Mouse (Mus musculus) limb, embryonic 13.5 days (tissue): Measurements from ENCODE around the gene Hs2st1. TPM values are rescaled to one million over a fixed set of nuclear protein-coding genes. Genes with fewer than 3 reads are reported as not detected.
A peak's percentile ranks its signal among the peaks of the same experiment; 100 is the strongest.

Source experiments
- ATAC-seq: fragments of 200-750 bp; cut with Nextera tagmentation; 2 replicates; pipeline ENCODE4 v1.8.0; 2017; ENCODE audit warnings: low read depth, moderate number of reproducible peaks, moderate TSS enrichment; ENCODE audit not compliant: low FRiP score
- H3K27ac ChIP-seq: fragments of 300-500 bp; sonication (generic); 2 replicates; pipeline ENCODE4 v1.5.1; 2015; ENCODE audit warnings: inconsistent platforms, mild to moderate bottlenecking, moderate library complexity
- H3K27me3 ChIP-seq: fragments of 300-500 bp; sonication (generic); 2 replicates; pipeline ENCODE4 v1.6.1; 2015; ENCODE audit warnings: mild to moderate bottlenecking, inconsistent platforms
- H3K36me3 ChIP-seq: fragments of 300-500 bp; sonication (generic); 2 replicates; pipeline ENCODE4 v1.6.1; 2015; ENCODE audit warnings: inconsistent platforms, mild to moderate bottlenecking, moderate library complexity
- H3K4me1 ChIP-seq: fragments of 300-500 bp; sonication (generic); 2 replicates; pipeline ENCODE4 v1.6.1; 2015; ENCODE audit warnings: inconsistent platforms
- H3K4me2 ChIP-seq: fragments of 300-500 bp; sonication (generic); replicated peaks from 2 replicates; pipeline ENCODE4 v1.6.1; 2015; ENCODE audit warnings: inconsistent platforms, mild to moderate bottlenecking, moderate library complexity
- H3K4me3 ChIP-seq: fragments of 300-500 bp; sonication (generic); 2 replicates; pipeline ENCODE4 v1.5.1; 2015; ENCODE audit warnings: moderate library complexity, mild to moderate bottlenecking, inconsistent platforms
- H3K9ac ChIP-seq: fragments of 300-500 bp; sonication (generic); 2 replicates; pipeline ENCODE4 v1.6.1; 2015; ENCODE audit warnings: mild to moderate bottlenecking, inconsistent platforms
- H3K9me3 ChIP-seq: fragments of 300-500 bp; sonication (generic); 2 replicates; pipeline ENCODE4 v1.6.1; 2016; ENCODE audit warnings: inconsistent platforms
- WGBS: fragments of 180-500 bp; shearing (Covaris S2); methylation state at CpG from one replicate; pipeline ENCODE4 v1.1.7; 2015; 5-methylcytosine and 5-hydroxymethylcytosine counted together
- polyA plus RNA-seq: library from polyadenylated mRNA; unstranded; fragments of >200 nt; fragmentation: Nextera tagmentation; extraction: Ambion mirVana; gene quantifications from 2 replicates; pipeline ENCODE4 v1.2.1, GENCODE M21; 2015

Hs2st1 gene
- polyA plus RNA-seq, 1 experiment from 2014 or later, result 16.0 TPM

GRCm38 (mm10) chr3:144446081-144446634 is 123.8 kb downstream of the Hs2st1 start:
- WGBS, result 85% methylated on average over 14 of the region's 14 CpGs
- Histone ChIP-seq H3K36me3 (peaks cover 22% of the 10 kb centered on the region), H3K4me1 (no peaks in the 10 kb centered on the region), H3K4me2 (no peak overlapping the region), H3K4me3 (no peak overlapping the region), H3K27ac (no peak overlapping the region), H3K9me3 (no peaks in the 10 kb centered on the region), H3K27me3 (no peaks in the 10 kb centered on the region), H3K9ac (no peak overlapping the region)
- ATAC-seq, result no peak

GRCm38 (mm10) chr3:144437871-144438398 is 132.0 kb downstream of the Hs2st1 start:
- Histone ChIP-seq H3K27me3 (no peaks in the 10 kb centered on the region), H3K9me3 (no peaks in the 10 kb centered on the region), H3K36me3 (peaks cover 21% of the 10 kb centered on the region), H3K4me3 (no peak overlapping the region), H3K9ac (no peak overlapping the region), H3K4me2 (no peak overlapping the region), H3K4me1 (no peaks in the 10 kb centered on the region), H3K27ac (no peak overlapping the region)
- ATAC-seq, result no peak
- 93% methylated on average over 14 of the region's 14 CpGs for WGBS

- no peak for ATAC-seq
- Histone ChIP-seq H3K9me3 (no peaks in the 10 kb centered on the region), H3K27ac (no peak overlapping the region), H3K36me3 (peaks cover 20% of the 10 kb centered on the region), H3K4me1 (no peaks in the 10 kb centered on the region), H3K27me3 (no peaks in the 10 kb centered on the region), H3K4me2 (no peak overlapping the region), H3K4me3 (no peak overlapping the region), H3K9ac (no peak overlapping the region)
- WGBS, result 76% methylated on average over 3 of the region's 3 CpGs
Observed at GRCm38 (mm10) chr3:144436076-144436475, 133.9 kb downstream of the Hs2st1 start.

- H3K9ac ChIP-seq, result no peak overlapping the region
- no peaks in the 10 kb centered on the region for H3K4me1 ChIP-seq
- no peak overlapping the region for H3K27ac ChIP-seq
- H3K9me3 ChIP-seq, result no peaks in the 10 kb centered on the region
- 89% methylated on average over 16 of the region's 16 CpGs for WGBS
- ATAC-seq, result no peak
- peaks cover 18% of the 10 kb centered on the region for H3K36me3 ChIP-seq
- no peak overlapping the region for H3K4me2 ChIP-seq
- H3K4me3 ChIP-seq, result no peak overlapping the region
- no peaks in the 10 kb centered on the region for H3K27me3 ChIP-seq
Observed at GRCm38 (mm10) chr3:144435281-144435680, 134.7 kb downstream of the Hs2st1 start.

- WGBS, result 93% methylated on average over 17 of the region's 17 CpGs
- Histone ChIP-seq H3K4me2 (no peak overlapping the region), H3K9me3 (no peaks in the 10 kb centered on the region), H3K9ac (no peak overlapping the region), H3K27ac (no peak overlapping the region), H3K27me3 (no peaks in the 10 kb centered on the region), H3K36me3 (peaks cover 18% of the 10 kb centered on the region), H3K4me3 (no peak overlapping the region), H3K4me1 (no peaks in the 10 kb centered on the region)
- ATAC-seq, result no peak
Observed at GRCm38 (mm10) chr3:144434276-144434675, 135.7 kb downstream of the Hs2st1 start.

- Histone ChIP-seq H3K4me3 (no peak overlapping the region), H3K4me1 (no peaks in the 10 kb centered on the region), H3K27ac (no peak overlapping the region), H3K9ac (no peak overlapping the region), H3K4me2 (no peak overlapping the region), H3K9me3 (no peaks in the 10 kb centered on the region), H3K27me3 (no peaks in the 10 kb centered on the region), H3K36me3 (peaks cover 18% of the 10 kb centered on the region)
- 70% methylated on average over 7 of the region's 7 CpGs for WGBS
- no peak for ATAC-seq
Observed at GRCm38 (mm10) chr3:144433039-144433438, 136.9 kb downstream of the Hs2st1 start.

GRCm38 (mm10) chr3:144432143-144432577 is 137.8 kb downstream of the Hs2st1 start:
- ATAC-seq, result no peak
- Histone ChIP-seq H3K9ac (no peak overlapping the region), H3K27ac (no peak overlapping the region), H3K9me3 (no peaks in the 10 kb centered on the region), H3K36me3 (peaks cover 12% of the 10 kb centered on the region), H3K4me1 (no peaks in the 10 kb centered on the region), H3K4me2 (no peak overlapping the region), H3K27me3 (no peaks in the 10 kb centered on the region), H3K4me3 (no peak overlapping the region)
- 49% methylated on average over 10 of the region's 10 CpGs for WGBS

- Histone ChIP-seq H3K36me3 (peaks cover 4% of the 10 kb centered on the region), H3K27ac (no peak overlapping the region), H3K9me3 (no peaks in the 10 kb centered on the region), H3K27me3 (no peaks in the 10 kb centered on the region), H3K4me1 (peaks cover 5% of the 10 kb centered on the region; the same call in 1 of the 2 replicates), H3K9ac (no peak overlapping the region), H3K4me3 (no peak overlapping the region), H3K4me2 (no peak overlapping the region)
- peak; percentile 9; the same call in 1 of the 2 replicates for ATAC-seq
- 70% methylated on average over 8 of the region's 8 CpGs for WGBS
Observed at GRCm38 (mm10) chr3:144428514-144429431, 141.2 kb downstream of the Hs2st1 start.

GRCm38 (mm10) chr3:144425041-144425448 is 144.9 kb downstream of the Hs2st1 start:
- Histone ChIP-seq H3K9me3 (no peaks in the 10 kb centered on the region), H3K4me2 (no peak overlapping the region), H3K36me3 (peaks cover 4% of the 10 kb centered on the region; the same call in 1 of the 2 replicates), H3K9ac (no peak overlapping the region), H3K27ac (no peak overlapping the region), H3K4me1 (peaks cover 5% of the 10 kb centered on the region; the same call in 1 of the 2 replicates), H3K27me3 (no peaks in the 10 kb centered on the region), H3K4me3 (no peak overlapping the region)
- 82% methylated on average over 4 of the region's 4 CpGs for WGBS
- no peak for ATAC-seq

GRCm38 (mm10) chr3:144421404-144422180 is 148.4 kb downstream of the Hs2st1 start:
- H3K27me3 ChIP-seq, result no peaks in the 10 kb centered on the region
- ATAC-seq, result no peak
- H3K4me2 ChIP-seq, result no peak overlapping the region
- peaks cover 5% of the 10 kb centered on the region; the same call in 1 of the 2 replicates for H3K4me1 ChIP-seq
- 0 out of 2 replicates have a peak, but pooled peaks cover 3% of the 10 kb centered on the region for H3K36me3 ChIP-seq
- H3K4me3 ChIP-seq, result no peak overlapping the region
- no peaks in the 10 kb centered on the region for H3K9me3 ChIP-seq
- WGBS, result 38% methylated on average over 7 of the region's 7 CpGs
- H3K27ac ChIP-seq, result no peak overlapping the region
- no peak overlapping the region for H3K9ac ChIP-seq

GRCm38 (mm10) chr3:144413821-144414220 is 156.2 kb downstream of the Hs2st1 start:
- Histone ChIP-seq H3K27me3 (peaks cover 3% of the 10 kb centered on the region; the same call in 1 of the 2 replicates), H3K36me3 (no peaks in the 10 kb centered on the region), H3K4me1 (peaks cover 18% of the 10 kb centered on the region), H3K4me3 (no peak overlapping the region), H3K27ac (no peak overlapping the region), H3K4me2 (no peak overlapping the region), H3K9ac (no peak overlapping the region), H3K9me3 (no peaks in the 10 kb centered on the region)
- ATAC-seq, result no peak
- 78% methylated on average over 7 of the region's 7 CpGs for WGBS
